Mouse (Mus musculus) liver, embryonic 14.5 days (tissue): Measurements from ENCODE around the gene 5031410I06Rik. TPM values are rescaled to one million over a fixed set of nuclear protein-coding genes. Genes with fewer than 3 reads are reported as not detected.

Experiments used
- polyA plus RNA-seq, 2 experiments: library from polyadenylated mRNA; depleted of rRNA in 1 of 2; stranded (reverse) in 1 of 2; unstranded in 1 of 2; fragments of >200 nt; fragmentation: Nextera tagmentation in 1 of 2; extraction: Ambion mirVana in 1 of 2; gene quantifications; 2 replicates each; pipeline versions ENCODE4 v1.2.1 to v1.2.3; 2012 to 2014

The 5031410I06Rik gene
- polyA plus RNA-seq, 2 experiments, result not detected

Other genes starting within 250 kb of the 5031410I06Rik start
- not detected in 2 replicates for gene Gm21663, start 163.0 kb downstream of the 5031410I06Rik start, polyA plus RNA-seq (2012; rRNA removed)
- gene Gm21663, start 163.0 kb downstream of the 5031410I06Rik start, polyA plus RNA-seq (2014; fragmentation: Nextera tagmentation; extraction: Ambion mirVana), result not detected in 2 replicates
- gene Gm21671, start 150.9 kb downstream of the 5031410I06Rik start, polyA plus RNA-seq (2012; rRNA removed), result not detected in 2 replicates
- not detected in 2 replicates for gene Gm21671, start 150.9 kb downstream of the 5031410I06Rik start, polyA plus RNA-seq (2014; fragmentation: Nextera tagmentation; extraction: Ambion mirVana)
- not detected in 2 replicates for gene Gm21680, start 132.7 kb downstream of the 5031410I06Rik start, polyA plus RNA-seq (2012; rRNA removed)
- not detected in 2 replicates for gene Gm21680, start 132.7 kb downstream of the 5031410I06Rik start, polyA plus RNA-seq (2014; fragmentation: Nextera tagmentation; extraction: Ambion mirVana)
- gene Gm21698, start 116.7 kb downstream of the 5031410I06Rik start, polyA plus RNA-seq (2012; rRNA removed), result not detected in 2 replicates
- not detected in 2 replicates for gene Gm21698, start 116.7 kb downstream of the 5031410I06Rik start, polyA plus RNA-seq (2014; fragmentation: Nextera tagmentation; extraction: Ambion mirVana)
- not detected in 2 replicates for gene Gm1979, start 100.6 kb downstream of the 5031410I06Rik start, polyA plus RNA-seq (2012; rRNA removed)
- not detected in 2 replicates for gene Gm1979, start 100.6 kb downstream of the 5031410I06Rik start, polyA plus RNA-seq (2014; fragmentation: Nextera tagmentation; extraction: Ambion mirVana)
- not detected in 2 replicates for gene Gm5862, start 82.4 kb downstream of the 5031410I06Rik start, polyA plus RNA-seq (2012; rRNA removed)
- not detected in 2 replicates for gene Gm5862, start 82.4 kb downstream of the 5031410I06Rik start, polyA plus RNA-seq (2014; fragmentation: Nextera tagmentation; extraction: Ambion mirVana)
- gene Speer4a, start 65.8 kb downstream of the 5031410I06Rik start, polyA plus RNA-seq (2012; rRNA removed), result not detected in 2 replicates
- not detected in 2 replicates for gene Speer4a, start 65.8 kb downstream of the 5031410I06Rik start, polyA plus RNA-seq (2014; fragmentation: Nextera tagmentation; extraction: Ambion mirVana)
- not detected in 2 replicates for gene Gm7347, start 46.8 kb downstream of the 5031410I06Rik start, polyA plus RNA-seq (2012; rRNA removed)
- not detected in 2 replicates for gene Gm7347, start 46.8 kb downstream of the 5031410I06Rik start, polyA plus RNA-seq (2014; fragmentation: Nextera tagmentation; extraction: Ambion mirVana)
- gene Gm10471, start 16.1 kb downstream of the 5031410I06Rik start, polyA plus RNA-seq (2012; rRNA removed), result not detected in 2 replicates
- gene Gm10471, start 16.1 kb downstream of the 5031410I06Rik start, polyA plus RNA-seq (2014; fragmentation: Nextera tagmentation; extraction: Ambion mirVana), result not detected in 2 replicates
- gene Gm10220, start 16.1 kb upstream of the 5031410I06Rik start, polyA plus RNA-seq (2012; rRNA removed), result not detected in 2 replicates
- gene Gm10220, start 16.1 kb upstream of the 5031410I06Rik start, polyA plus RNA-seq (2014; fragmentation: Nextera tagmentation; extraction: Ambion mirVana), result not detected in 2 replicates
- gene Gm7361, start 152.3 kb upstream of the 5031410I06Rik start, polyA plus RNA-seq (2012; rRNA removed), result not detected in 2 replicates
- not detected in 2 replicates for gene Gm7361, start 152.3 kb upstream of the 5031410I06Rik start, polyA plus RNA-seq (2014; fragmentation: Nextera tagmentation; extraction: Ambion mirVana)